Mouse (Mus musculus): ENCODE results near the gene Gm45623. TPM values are rescaled to one million over a fixed set of nuclear protein-coding genes. Genes with fewer than 3 reads are reported as not detected.

The Gm45623 gene
- polyA plus RNA-seq, 1 experiment = 8.5 TPM

GRCm38 (mm10) chr13:56758492-56758891 lies 4.9 kb upstream of the Gm45623 start:
- TF ChIP-seq CTCF (IDR thresholded peaks at IDR 0.05; ENCODE audit: extremely low read depth, insufficient read depth, low read length) (peak; percentile 71), POLR2A (IDR thresholded peaks at IDR 0.05; ENCODE audit: extremely low read depth, insufficient read depth, low read length) (no peak)
- H3K4me3 ChIP-seq (ENCODE audit: insufficient read depth, low read length) = no peak overlapping the region
- H3K4me1 ChIP-seq (ENCODE audit: control insufficient read depth, insufficient read depth, low read length) = peaks cover 3% of the 10 kb centered on the region
- H3K27ac ChIP-seq (ENCODE audit: insufficient read depth, low read length) = no peak overlapping the region

GRCm38 (mm10) chr13:56757201-56757600 lies 3.6 kb upstream of the Gm45623 start:
- TF ChIP-seq POLR2A (IDR thresholded peaks at IDR 0.05; ENCODE audit: extremely low read depth, insufficient read depth, low read length) (no peak), CTCF (IDR thresholded peaks at IDR 0.05; ENCODE audit: extremely low read depth, insufficient read depth, low read length) (no peak)
- no peaks in the 10 kb centered on the region for H3K4me1 ChIP-seq (ENCODE audit: control insufficient read depth, insufficient read depth, low read length)
- no peak overlapping the region for H3K4me3 ChIP-seq (ENCODE audit: insufficient read depth, low read length)
- H3K27ac ChIP-seq (ENCODE audit: insufficient read depth, low read length) = no peak overlapping the region

- TF ChIP-seq CTCF (IDR thresholded peaks at IDR 0.05; ENCODE audit: extremely low read depth, insufficient read depth, low read length) = no peak
- no peak for TF ChIP-seq POLR2A (IDR thresholded peaks at IDR 0.05; ENCODE audit: extremely low read depth, insufficient read depth, low read length)
- H3K4me3 ChIP-seq (ENCODE audit: insufficient read depth, low read length) = no peak overlapping the region
- H3K4me1 ChIP-seq (ENCODE audit: control insufficient read depth, insufficient read depth, low read length) = no peaks in the 10 kb centered on the region
- no peak overlapping the region for H3K27ac ChIP-seq (ENCODE audit: insufficient read depth, low read length)
These were observed 2.2 kb upstream of the Gm45623 start for GRCm38 (mm10) chr13:56755871-56756270.

- Histone ChIP-seq H3K4me1 (ENCODE audit: control insufficient read depth, insufficient read depth, low read length) (no peaks in the 10 kb centered on the region), H3K4me3 (ENCODE audit: insufficient read depth, low read length) (peak overlapping the region; percentile 38), H3K27ac (ENCODE audit: insufficient read depth, low read length) (no peak overlapping the region)
- TF ChIP-seq CTCF (IDR thresholded peaks at IDR 0.05; ENCODE audit: extremely low read depth, insufficient read depth, low read length) (no peak), POLR2A (IDR thresholded peaks at IDR 0.05; ENCODE audit: extremely low read depth, insufficient read depth, low read length) (no peak)
These were observed 994 bp downstream of the Gm45623 start for GRCm38 (mm10) chr13:56752474-56753191.

GRCm38 (mm10) chr13:56751774-56752173 lies 1.9 kb downstream of the Gm45623 start:
- TF ChIP-seq CTCF (IDR thresholded peaks at IDR 0.05; ENCODE audit: extremely low read depth, insufficient read depth, low read length) (no peak), POLR2A (IDR thresholded peaks at IDR 0.05; ENCODE audit: extremely low read depth, insufficient read depth, low read length) (no peak)
- Histone ChIP-seq H3K27ac (ENCODE audit: insufficient read depth, low read length) (no peak overlapping the region), H3K4me3 (ENCODE audit: insufficient read depth, low read length) (no peak overlapping the region), H3K4me1 (ENCODE audit: control insufficient read depth, insufficient read depth, low read length) (no peaks in the 10 kb centered on the region)

GRCm38 (mm10) chr13:56749377-56749776 lies 4.2 kb downstream of the Gm45623 start:
- Histone ChIP-seq H3K27ac (ENCODE audit: insufficient read depth, low read length) (no peak overlapping the region), H3K4me1 (ENCODE audit: control insufficient read depth, insufficient read depth, low read length) (no peaks in the 10 kb centered on the region), H3K4me3 (ENCODE audit: insufficient read depth, low read length) (no peak overlapping the region)
- no peak for TF ChIP-seq CTCF (IDR thresholded peaks at IDR 0.05; ENCODE audit: extremely low read depth, insufficient read depth, low read length)
- TF ChIP-seq POLR2A (IDR thresholded peaks at IDR 0.05; ENCODE audit: extremely low read depth, insufficient read depth, low read length) = no peak

- Histone ChIP-seq H3K4me1 (ENCODE audit: control insufficient read depth, insufficient read depth, low read length) (no peaks in the 10 kb centered on the region), H3K4me3 (ENCODE audit: insufficient read depth, low read length) (no peak overlapping the region), H3K27ac (ENCODE audit: insufficient read depth, low read length) (no peak overlapping the region)
- TF ChIP-seq POLR2A (IDR thresholded peaks at IDR 0.05; ENCODE audit: extremely low read depth, insufficient read depth, low read length) (no peak), CTCF (IDR thresholded peaks at IDR 0.05; ENCODE audit: extremely low read depth, insufficient read depth, low read length) (no peak)
These were observed 6.1 kb downstream of the Gm45623 start for GRCm38 (mm10) chr13:56747554-56747953.

GRCm38 (mm10) chr13:56746739-56747532 lies 6.7 kb downstream of the Gm45623 start:
- no peaks in the 10 kb centered on the region for H3K4me1 ChIP-seq (ENCODE audit: control insufficient read depth, insufficient read depth, low read length)
- H3K27ac ChIP-seq (ENCODE audit: insufficient read depth, low read length) = no peak overlapping the region
- TF ChIP-seq POLR2A (IDR thresholded peaks at IDR 0.05; ENCODE audit: extremely low read depth, insufficient read depth, low read length) (no peak), CTCF (IDR thresholded peaks at IDR 0.05; ENCODE audit: extremely low read depth, insufficient read depth, low read length) (no peak)

GRCm38 (mm10) chr13:56742325-56742901 lies 11.2 kb downstream of the Gm45623 start:
- no peaks in the 10 kb centered on the region for H3K4me1 ChIP-seq (ENCODE audit: control insufficient read depth, insufficient read depth, low read length)
- no peak overlapping the region for H3K4me3 ChIP-seq (ENCODE audit: insufficient read depth, low read length)
- no peak overlapping the region for H3K27ac ChIP-seq (ENCODE audit: insufficient read depth, low read length)
- TF ChIP-seq CTCF (IDR thresholded peaks at IDR 0.05; ENCODE audit: extremely low read depth, insufficient read depth, low read length) (no peak), POLR2A (IDR thresholded peaks at IDR 0.05; ENCODE audit: extremely low read depth, insufficient read depth, low read length) (no peak)

More at GRCm38 (mm10) chr13:56746739-56747532, 6.7 kb downstream of the Gm45623 start:
- no peak overlapping the region for H3K4me3 ChIP-seq (ENCODE audit: insufficient read depth, low read length)
